Mouse (Mus musculus) thymus, adult 2 months (tissue): ENCODE data around the gene Tagln3.

ENCODE experiments used
- CTCF ChIP-seq: fragments of 200-500 bp; IDR thresholded peaks from 2 replicates; pipeline ENCODE4 v1.5.1; 2012; ENCODE audit warnings: mild to moderate bottlenecking, control low read depth, low read length, moderate library complexity, borderline replicate concordance; ENCODE audit not compliant: control insufficient read depth, poor library complexity, insufficient read depth; ENCODE audit errors: extremely low read depth
- POLR2A ChIP-seq: fragments of 200-500 bp; IDR thresholded peaks from 2 replicates; pipeline ENCODE4 v1.6.1; 2012; ENCODE audit warnings: mild to moderate bottlenecking, low read length, control low read depth, moderate library complexity; ENCODE audit not compliant: control insufficient read depth, poor library complexity, insufficient read depth; ENCODE audit errors: extremely low read depth

DNA sequence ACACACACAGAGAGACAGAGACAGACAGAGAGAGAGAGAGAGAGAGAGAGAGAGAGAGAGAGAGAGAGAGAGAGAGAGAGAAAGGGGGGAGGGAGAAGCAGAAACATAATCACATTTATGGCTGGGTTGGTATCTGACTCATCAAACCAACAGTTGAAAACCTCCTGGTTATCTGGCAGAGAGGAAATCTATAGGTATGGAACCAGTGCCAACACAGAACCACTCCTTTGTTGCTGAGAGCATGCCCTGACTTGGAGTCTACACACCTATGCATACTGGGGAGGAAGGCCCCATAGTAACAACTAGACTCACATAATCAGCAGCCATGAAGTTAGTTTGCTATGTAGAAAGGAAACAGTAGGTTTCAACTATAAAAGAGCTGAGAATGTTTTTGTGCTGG, 62.0 kb downstream of the Tagln3 start:
- TF ChIP-seq CTCF (no peak), POLR2A (no peak)
